Mouse (Mus musculus): Measurements from ENCODE around the gene Whrn.

Whrn gene

GRCm38 (mm10) chr4:63494967-63495914 is 550 bp downstream of the Whrn start:
- 0 out of 2 replicates have a peak, but pooled peaks have one; percentile 29 for ATAC-seq (ENCODE audit: insufficient number of reproducible peaks, low FRiP score, low TSS enrichment)

GRCm38 (mm10) chr4:63494401-63494966 is 1.3 kb downstream of the Whrn start:
- no peak for ATAC-seq (ENCODE audit: insufficient number of reproducible peaks, low FRiP score, low TSS enrichment)

- ATAC-seq (ENCODE audit: insufficient number of reproducible peaks, low FRiP score, low TSS enrichment), result no peak
These were observed 2.3 kb downstream of the Whrn start for GRCm38 (mm10) chr4:63493351-63494121.

DNA sequence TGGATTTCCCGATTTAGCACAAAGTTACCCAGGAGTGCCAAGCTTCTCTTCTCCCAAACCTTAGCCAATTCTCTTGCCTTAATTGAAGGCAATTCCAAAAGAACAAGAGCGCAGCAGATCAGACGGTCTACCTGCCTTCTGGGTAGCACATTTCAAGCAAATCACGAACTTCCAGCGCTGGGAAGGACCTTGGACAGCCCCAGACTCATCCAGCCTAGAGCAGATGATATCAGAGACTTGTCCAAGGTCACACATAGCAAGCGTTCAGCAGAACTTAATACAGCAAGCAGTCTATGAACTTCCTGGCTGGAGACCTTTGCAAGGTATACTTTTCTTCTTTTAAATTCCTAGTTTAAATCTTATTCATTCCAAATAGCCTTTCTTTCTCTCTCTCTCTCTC is 4.3 kb downstream of the Whrn start:
- ATAC-seq (ENCODE audit: insufficient number of reproducible peaks, low FRiP score, low TSS enrichment), result no peak

- no peak for ATAC-seq (ENCODE audit: insufficient number of reproducible peaks, low FRiP score, low TSS enrichment)
These were observed 5.6 kb downstream of the Whrn start for GRCm38 (mm10) chr4:63490146-63490545.

GRCm38 (mm10) chr4:63489676-63490075 is 6.1 kb downstream of the Whrn start:
- no peak for ATAC-seq (ENCODE audit: insufficient number of reproducible peaks, low FRiP score, low TSS enrichment)

- no peak for ATAC-seq (ENCODE audit: insufficient number of reproducible peaks, low FRiP score, low TSS enrichment)
These were observed 7.9 kb downstream of the Whrn start for GRCm38 (mm10) chr4:63487916-63488315.

DNA sequence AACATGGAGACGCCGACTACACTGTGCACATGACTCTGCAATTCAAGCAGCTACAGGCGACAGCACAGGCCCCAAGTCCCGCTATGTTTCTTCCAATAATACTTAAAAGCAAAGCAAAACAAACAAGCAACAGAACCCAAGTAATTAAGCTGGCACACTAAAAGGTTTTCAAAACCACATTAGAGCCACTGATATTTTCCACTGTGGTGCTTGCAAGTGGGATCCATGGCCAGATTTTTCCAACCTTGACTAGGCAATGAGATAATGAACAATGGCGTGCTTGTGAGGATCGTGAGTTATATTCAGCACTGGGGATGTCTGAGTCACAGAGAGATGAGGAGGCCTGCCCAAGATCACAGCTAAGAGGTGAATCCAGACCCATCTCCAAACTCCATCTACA is 8.5 kb downstream of the Whrn start:
- ATAC-seq (ENCODE audit: insufficient number of reproducible peaks, low FRiP score, low TSS enrichment), result no peak

- ATAC-seq (ENCODE audit: insufficient number of reproducible peaks, low FRiP score, low TSS enrichment), result no peak
These were observed 9.3 kb downstream of the Whrn start for GRCm38 (mm10) chr4:63486523-63486922.

DNA sequence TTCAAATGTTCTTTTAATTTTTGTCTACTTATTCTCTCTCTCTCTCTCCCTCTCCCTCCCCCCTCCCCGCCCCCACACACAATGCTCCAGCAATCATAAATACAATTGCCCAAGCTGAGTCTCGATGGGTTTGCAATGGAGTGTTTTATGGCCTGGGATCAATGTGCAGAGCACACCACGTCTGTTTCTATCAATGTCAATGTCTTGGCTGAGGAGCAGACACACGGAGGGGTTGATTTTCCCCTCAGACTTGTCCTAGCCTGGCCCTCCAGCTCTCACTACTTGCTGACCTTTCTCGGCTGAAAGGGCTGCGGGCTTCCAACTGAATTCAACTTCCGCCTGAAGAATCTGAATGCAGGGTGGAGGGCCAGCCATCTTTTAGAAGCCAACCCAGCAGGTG is 12.1 kb downstream of the Whrn start:
- no peak for ATAC-seq (ENCODE audit: insufficient number of reproducible peaks, low FRiP score, low TSS enrichment)

- ATAC-seq (ENCODE audit: insufficient number of reproducible peaks, low FRiP score, low TSS enrichment), result no peak
These were observed 15.0 kb downstream of the Whrn start for GRCm38 (mm10) chr4:63480845-63481167.

DNA sequence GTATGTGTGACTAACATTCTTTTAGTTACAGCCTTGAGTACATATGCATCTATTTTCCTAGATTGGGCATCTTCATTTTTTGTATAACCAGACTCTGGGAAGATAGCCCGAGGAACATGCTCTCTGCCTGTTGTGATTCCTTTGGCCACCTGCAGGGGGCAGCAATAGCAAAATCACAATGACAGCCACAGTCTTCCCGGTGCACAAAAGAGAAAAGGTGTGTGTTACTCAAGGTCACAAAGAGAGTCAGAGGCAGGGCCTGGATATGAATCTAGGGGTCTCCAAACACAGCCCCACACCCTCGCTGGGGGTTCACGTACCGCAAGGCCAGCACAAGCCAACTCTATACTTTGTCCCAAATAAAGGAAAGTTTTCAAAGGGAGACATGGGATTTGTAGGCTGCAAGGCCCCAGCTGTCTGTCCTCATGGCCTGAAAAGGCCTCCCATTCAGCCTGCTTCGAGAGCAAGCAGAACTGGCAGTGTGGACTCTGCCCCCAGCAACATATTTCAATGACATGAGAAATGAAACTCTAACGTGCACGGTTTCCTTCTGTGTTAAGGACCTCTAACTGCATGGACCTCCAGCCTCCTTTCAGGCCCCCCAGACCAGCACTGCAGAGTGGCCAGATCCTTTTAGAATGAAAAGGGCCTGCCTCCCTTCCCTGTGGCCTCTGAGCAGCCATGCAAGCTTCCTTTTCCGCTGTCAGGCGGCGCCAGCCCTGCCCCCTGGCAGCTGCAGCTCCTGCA is 15.5 kb downstream of the Whrn start:
- ATAC-seq (ENCODE audit: insufficient number of reproducible peaks, low FRiP score, low TSS enrichment), result peak; percentile 23; the same call in 1 of the 2 replicates

DNA sequence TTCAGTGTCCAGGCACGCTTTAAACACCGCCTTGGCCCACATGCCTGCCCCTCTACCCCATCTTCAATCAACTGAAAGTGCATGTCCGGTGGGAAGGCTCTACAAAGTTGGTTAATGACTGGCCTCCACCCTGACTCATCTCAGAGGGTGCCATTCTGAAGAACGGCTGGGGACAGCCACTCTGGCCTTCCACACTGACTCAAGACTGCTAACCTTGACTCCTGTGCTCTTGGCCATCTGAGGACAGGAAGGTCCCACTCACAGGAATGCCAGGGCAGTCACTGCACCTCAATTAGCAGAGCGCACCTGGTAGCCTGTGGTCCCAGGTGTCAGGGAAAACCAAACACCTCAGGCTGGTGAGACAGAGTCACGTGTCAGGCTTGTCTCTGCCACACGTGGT is 17.8 kb downstream of the Whrn start:
- no peak for ATAC-seq (ENCODE audit: insufficient number of reproducible peaks, low FRiP score, low TSS enrichment)

DNA sequence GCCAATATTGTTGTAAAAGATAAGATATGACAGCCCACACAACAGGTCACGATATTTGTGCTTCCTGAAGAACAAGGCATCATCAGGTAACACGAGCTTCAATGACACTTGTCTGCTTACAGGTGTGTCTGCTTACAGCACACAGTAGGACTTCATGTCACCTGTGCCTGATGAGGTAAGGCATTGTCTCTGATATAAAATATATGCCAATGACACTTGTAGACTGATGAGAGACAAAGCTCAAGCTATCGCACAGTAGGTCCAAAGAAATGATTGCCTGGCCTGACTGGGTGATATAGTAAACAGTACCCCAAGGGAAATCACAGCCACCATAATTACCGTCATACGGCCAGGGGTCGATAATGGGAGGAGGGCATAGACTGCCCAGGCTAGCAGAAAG is 18.9 kb downstream of the Whrn start:
- ATAC-seq (ENCODE audit: insufficient number of reproducible peaks, low FRiP score, low TSS enrichment), result no peak

DNA sequence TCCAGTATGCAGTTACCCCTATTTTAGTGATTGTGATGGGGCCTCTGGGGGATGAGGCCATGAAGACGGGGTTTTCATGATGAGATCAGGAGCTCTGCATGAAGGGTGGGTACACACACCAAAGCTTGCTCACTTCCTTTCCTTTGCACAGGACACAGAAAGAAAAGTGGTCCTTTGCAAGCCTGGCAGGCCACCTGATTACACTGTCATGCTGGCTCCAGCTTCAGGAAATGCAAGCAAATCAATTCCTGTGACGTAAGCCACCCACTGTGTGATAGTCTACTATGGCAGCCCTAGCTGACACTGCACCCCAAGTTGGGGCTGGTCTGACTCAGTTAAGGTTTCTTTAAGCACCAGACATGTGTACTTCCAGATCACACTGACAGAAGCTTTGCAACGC is 20.6 kb downstream of the Whrn start:
- no peak for ATAC-seq (ENCODE audit: insufficient number of reproducible peaks, low FRiP score, low TSS enrichment)

GRCm38 (mm10) chr4:63474439-63474838 is 21.4 kb downstream of the Whrn start:
- no peak for ATAC-seq (ENCODE audit: insufficient number of reproducible peaks, low FRiP score, low TSS enrichment)

DNA sequence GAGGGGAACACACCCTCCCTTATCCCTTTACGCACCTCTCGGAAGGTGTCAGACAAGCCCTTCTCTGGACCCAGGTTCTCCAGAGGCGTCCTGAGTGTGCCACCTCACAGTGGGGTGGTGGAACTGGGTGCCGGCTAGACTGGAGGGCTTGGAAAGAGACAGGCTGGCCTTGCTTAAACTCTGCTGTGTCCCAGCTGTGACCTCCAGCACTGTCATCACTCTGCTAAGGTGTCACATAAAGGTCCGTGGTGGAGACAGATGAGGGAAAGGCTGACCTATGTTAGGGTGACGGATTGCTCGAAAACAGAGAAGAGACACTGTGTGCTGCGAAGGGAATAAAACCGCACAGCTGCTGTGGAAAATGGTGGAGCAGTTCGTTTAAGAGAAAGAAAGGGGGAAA is 28.5 kb downstream of the Whrn start:
- ATAC-seq (ENCODE audit: insufficient number of reproducible peaks, low FRiP score, low TSS enrichment), result no peak

- ATAC-seq (ENCODE audit: insufficient number of reproducible peaks, low FRiP score, low TSS enrichment), result no peak
These were observed 29.6 kb downstream of the Whrn start for GRCm38 (mm10) chr4:63466192-63466591.

DNA sequence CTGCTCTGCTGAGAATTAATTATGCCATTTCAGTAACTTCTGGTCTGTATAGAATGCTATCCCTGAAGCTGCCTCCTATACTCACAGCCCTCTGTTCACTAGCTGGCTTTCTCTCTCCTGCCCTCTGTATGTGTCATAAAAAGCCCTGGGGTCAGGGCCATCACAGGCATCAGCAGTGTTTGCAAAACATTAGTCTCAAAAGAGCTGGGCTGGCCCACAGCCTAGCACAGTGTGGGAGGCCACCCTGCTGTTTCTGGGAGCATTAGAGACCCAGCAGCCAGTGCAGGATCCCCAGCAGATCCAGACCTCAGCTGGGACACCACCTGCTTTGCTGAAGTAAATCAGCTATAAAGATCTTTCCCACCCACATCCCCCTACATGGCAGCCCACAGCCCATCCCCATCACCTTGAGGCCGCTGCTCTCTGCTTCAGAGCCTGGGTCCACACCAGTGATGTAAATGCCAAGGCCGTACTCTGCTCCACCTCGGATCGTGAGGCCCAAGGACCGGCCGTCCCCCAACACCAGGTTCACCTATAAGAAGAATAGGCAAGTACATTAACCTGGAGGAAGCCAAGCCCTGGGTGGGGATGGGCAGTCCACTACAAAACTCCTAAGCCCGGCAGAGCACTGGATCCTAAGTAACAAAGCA is 34.8 kb downstream of the Whrn start:
- ATAC-seq (ENCODE audit: insufficient number of reproducible peaks, low FRiP score, low TSS enrichment), result no peak

- no peak for ATAC-seq (ENCODE audit: insufficient number of reproducible peaks, low FRiP score, low TSS enrichment)
These were observed 36.5 kb downstream of the Whrn start for GRCm38 (mm10) chr4:63459141-63459789.

All from cerebellum, adult (tissue).